Mouse (Mus musculus) ES-CJ7 (cell line): ENCODE results near the gene Ina.
A peak's percentile ranks its signal among the peaks of the same experiment; 100 is the strongest.

Experiments
- DNase-seq: peaks from one replicate; pipeline ENCODE4 v3.0.0; 2011; ENCODE audit warnings: low read depth, low spot score

Ina gene

DNA sequence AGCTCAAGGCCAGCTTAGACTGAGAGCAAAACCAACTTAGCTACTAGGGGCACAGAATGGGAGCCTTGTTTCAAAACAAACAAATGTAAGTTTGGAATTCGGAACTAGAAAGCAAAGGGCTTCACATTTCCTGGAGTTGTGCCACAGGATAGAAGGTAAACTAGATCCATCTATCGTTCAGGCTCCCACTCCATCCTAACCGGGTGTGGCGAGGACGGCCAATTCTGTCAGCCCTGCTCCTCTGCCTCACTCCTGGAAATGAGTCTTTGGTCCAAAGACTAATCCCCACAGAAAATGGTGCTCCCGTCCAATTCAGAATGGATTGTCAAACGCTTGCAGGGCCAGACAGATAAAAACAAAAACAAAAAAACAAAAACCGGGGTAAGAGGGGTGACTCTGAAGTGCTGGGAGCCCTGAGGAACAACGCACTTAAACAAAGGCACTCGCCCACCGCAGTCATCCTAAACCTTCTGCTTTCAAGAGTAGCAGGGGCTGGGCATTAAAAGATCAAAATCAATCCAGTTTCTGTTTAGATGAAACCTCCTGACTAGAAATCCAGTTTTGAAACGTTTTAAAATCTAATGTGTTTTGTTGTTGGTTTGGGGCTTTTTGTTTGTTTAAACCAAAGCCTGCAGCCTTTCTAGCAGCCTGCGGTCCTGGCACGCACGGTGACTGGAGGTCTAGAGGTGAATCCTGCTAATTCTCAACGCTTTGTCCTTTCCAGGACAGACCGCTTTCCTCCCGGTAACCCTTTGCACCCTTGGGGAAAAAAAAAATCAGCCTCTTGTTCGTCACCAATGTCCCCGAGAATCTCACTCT lies 949 bp upstream of the Ina start:
- no peak for DNase-seq

DNA sequence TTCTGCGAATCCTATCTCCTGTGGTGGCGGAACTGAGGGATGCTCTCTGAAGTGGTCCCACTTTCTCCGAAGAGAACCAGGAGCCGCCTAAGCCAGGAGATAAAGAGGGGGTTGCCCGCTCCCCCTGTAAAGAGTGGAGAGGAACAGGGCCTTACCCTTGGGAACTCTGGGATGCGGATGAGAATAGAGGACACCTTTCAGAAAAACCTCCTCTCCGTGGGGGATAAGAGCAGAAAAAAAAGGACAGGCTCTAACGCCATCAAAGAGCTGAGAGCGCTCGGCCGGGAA lies 395 bp upstream of the Ina start:
- no peak for DNase-seq

DNA sequence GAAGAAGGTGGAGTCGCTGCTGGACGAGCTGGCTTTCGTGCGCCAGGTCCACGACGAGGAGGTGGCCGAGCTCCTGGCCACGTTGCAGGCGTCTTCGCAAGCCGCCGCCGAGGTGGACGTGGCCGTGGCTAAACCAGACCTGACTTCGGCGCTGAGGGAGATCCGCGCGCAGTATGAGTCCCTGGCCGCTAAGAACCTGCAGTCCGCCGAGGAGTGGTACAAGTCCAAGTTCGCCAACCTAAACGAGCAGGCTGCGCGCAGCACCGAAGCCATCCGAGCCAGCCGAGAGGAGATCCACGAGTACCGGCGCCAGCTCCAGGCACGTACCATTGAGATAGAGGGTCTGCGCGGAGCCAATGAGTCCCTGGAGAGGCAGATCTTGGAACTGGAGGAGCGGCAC lies 898 bp downstream of the Ina start:
- DNase-seq: no peak

- DNase-seq: no peak
Measured at GRCm38 (mm10) chr19:47015965-47016364, 1.5 kb downstream of the Ina start.

GRCm38 (mm10) chr19:47016487-47016886 lies 2.0 kb downstream of the Ina start:
- peak; percentile 86 for DNase-seq

- peak; percentile 90 for DNase-seq
Measured at GRCm38 (mm10) chr19:47017831-47018230, 3.3 kb downstream of the Ina start.

DNA sequence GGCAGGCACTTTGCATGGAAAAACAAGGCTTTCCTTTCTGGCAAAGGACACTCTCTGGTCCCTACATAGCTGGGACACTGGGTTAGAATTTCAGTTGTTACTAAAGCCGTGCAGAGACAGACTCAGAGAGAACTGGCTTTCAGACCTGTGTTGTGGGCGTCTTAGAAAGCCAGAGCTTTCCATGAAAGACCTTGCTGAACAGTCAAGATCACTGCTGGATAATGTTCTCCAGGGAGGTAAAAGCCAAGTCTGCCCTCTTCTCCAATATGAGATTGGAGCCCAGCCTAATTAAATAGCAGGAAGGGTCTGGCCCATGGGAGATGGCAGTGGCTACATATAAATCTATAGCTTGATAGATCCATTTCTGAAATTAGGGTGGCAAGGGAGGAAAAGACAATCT lies 3.8 kb downstream of the Ina start:
- DNase-seq: no peak

DNA sequence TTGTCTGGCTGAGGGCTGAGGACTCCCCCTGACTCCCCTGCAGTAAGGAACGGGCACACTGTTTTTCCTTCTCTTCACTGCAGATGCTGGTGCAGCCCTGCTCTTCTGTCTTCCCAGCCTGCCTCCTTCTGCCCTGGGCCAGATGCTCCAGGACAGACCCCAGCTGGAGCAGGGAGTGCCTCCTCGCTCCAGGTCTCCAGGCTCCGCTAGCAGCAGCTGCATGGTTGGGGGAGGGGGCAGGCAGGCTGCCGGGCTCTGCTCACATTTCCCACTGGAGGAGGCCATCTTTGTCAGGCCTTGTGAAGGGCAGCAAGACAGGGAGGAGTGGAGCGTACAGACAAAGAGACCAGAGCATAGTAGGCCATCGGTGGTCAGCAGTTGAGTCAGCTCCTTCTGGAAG lies 4.8 kb downstream of the Ina start:
- DNase-seq: peak; percentile 87

- DNase-seq: no peak
Measured at GRCm38 (mm10) chr19:47022709-47023108, 8.2 kb downstream of the Ina start.

DNA sequence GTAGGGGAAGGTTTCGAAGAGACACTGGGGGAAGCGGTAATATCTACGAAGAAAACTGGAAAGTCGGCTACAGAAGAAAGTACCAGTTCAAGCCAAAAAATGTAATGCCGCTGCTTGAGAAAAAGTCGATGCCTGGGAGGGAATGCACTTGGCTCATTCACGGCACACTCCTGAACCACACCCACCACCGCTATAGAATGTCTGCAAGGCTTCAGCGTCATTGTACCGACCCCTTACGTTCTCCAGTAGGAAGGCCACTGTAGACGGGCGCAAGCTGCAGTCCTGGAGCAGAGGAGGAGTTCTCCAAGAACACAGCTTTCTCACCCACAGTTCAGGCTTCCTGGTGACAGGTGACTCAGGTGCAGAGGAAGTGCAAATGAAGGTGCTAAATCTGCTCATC lies 9.0 kb downstream of the Ina start:
- DNase-seq: peak; percentile 62

DNA sequence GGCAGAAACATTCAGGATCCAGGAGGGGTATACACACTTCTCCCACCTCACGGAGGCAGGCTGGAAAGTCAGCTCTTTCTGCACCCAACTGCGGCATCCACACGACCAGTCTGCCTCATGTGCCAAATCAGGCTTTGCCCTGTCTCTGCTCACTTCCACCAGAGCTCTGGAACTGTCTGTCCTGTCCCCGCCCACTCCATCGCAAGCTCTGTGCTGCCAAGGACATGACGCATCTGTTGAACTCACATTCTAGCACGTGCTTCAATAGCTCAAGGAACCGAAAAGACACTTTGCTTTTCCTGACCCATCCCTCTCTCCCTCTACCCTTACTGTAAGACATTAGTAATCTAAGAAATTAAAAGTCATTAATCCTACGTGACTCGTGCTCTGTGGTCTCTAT lies 10.5 kb downstream of the Ina start:
- peak; percentile 20 for DNase-seq

- DNase-seq: peak; percentile 39
Measured at GRCm38 (mm10) chr19:47026513-47026912, 12.0 kb downstream of the Ina start.

DNA sequence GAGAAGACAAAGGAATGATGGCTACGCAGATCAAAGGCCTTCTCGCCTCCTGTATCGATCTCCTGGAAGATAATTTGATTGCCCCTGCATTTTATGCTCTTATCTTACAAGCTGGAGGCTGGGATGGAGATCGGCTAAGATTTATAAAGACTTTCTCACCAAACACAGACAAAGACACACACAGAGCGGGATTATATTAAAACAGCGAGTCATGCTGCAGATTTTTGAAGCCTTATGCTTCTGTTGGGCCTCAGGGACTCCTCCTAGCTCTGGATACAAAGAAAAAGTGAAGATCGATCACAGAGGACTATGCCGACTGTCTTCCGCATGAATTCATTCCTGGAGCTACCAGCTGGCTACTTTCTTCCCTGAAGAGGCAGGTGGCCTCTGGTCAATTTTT lies 15.3 kb downstream of the Ina start:
- no peak for DNase-seq

DNA sequence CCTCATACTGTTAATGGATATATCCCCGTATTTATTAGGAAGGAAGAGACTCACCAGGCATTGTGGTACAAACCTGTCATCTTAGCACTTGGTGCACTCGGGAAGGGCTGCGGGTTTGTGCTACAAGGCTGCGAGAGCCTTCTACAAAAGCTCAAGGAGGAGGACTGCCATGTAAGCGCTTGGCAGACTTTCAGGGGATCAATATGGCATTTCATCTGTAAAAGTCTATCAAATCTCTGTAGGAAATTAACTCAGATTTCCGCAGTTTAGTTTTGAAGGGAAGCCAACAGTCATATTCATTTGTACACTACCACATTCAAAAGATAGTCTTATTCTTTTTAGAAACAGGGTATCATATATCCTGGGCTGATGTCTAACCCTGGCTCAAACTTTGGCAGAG lies 17.3 kb downstream of the Ina start:
- DNase-seq: no peak

GRCm38 (mm10) chr19:47034916-47035315 lies 20.4 kb downstream of the Ina start:
- no peak for DNase-seq

DNA sequence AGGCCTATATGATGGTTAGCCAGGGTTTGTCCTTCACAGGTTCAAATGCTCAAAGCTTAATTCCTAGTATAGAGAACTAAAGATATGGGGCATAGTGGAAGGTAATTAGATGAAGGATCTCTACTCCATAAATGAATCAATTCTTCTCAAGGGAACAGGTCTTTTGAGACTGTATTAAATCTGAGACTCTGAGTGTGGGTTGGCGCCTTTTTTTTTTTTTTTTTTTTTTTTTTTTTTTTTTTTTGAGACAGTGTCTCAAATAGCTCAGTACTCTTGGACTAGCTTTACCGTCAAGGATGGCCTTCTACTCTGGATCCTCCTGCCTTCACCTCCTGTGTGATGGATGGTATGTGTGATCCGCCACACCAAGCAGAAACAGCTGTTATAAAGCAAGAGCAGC lies 22.1 kb downstream of the Ina start:
- no peak for DNase-seq

GRCm38 (mm10) chr19:47040720-47041473 lies 26.4 kb downstream of the Ina start:
- no peak for DNase-seq

GRCm38 (mm10) chr19:47043608-47044007 lies 29.1 kb downstream of the Ina start:
- DNase-seq: no peak

GRCm38 (mm10) chr19:47046343-47046742 lies 31.8 kb downstream of the Ina start:
- no peak for DNase-seq

DNA sequence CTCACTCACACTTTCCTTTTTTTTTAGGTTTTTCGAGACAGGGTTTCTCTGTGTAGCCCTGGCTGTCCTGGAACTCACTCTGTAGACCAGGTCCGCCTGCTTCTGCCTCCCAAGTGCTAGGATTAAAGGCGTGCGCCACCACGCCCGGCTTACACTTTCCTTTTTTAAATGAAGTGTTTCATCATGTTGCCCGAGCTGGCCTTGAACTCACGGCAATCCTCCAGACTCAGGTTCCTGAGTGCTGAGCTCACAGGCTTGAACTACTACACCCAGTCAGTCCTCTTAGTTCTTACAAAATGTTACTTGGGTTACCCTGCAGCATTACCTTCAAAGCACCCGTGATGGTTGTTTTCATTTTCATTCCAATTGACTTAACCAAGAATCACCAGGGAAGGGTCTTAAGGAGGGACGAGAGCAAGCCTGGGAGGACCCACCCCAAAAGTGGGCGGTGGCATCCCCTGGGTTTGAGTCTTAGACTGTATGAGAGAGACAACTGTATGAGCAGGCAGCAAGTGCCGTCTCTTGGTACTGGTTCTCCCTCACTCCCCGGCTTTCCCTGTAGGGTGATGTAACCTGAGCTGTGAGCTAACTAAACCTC lies 32.8 kb downstream of the Ina start:
- DNase-seq: peak; percentile 92

GRCm38 (mm10) chr19:47049061-47049460 lies 34.6 kb downstream of the Ina start:
- DNase-seq: peak; percentile 48

DNA sequence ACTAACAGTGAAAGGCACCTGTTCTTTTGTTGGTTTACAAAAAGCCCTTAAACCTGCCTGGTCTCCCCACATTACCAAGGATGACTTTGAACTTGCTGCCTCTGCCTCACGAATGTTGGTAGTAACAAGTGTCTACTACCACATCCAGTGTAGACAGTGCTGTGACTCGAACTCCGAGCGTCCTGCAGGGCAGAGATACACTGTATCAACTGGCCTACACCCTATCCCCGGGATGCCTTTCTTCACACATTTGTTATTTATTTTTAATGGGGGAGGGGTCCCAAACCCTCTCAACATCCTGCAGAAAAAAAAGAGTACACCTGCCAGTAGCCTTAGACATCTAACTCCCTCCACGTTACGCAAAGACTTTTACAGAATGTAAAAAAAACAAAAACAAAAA lies 35.3 kb downstream of the Ina start:
- no peak for DNase-seq
